Mouse (Mus musculus) hindbrain, embryonic 11.5 days (tissue): ENCODE results near the gene Mef2d. TPM values are rescaled to one million over a fixed set of nuclear protein-coding genes. Genes with fewer than 3 reads are reported as not detected.
A peak's percentile ranks its signal among the peaks of the same experiment; 100 is the strongest.

ENCODE experiments used
- ATAC-seq: fragments of 200-750 bp; cut with Nextera tagmentation; 2 replicates; pipeline ENCODE4 v1.8.0; 2017; ENCODE audit warnings: mild to moderate bottlenecking, moderate TSS enrichment, moderate library complexity; ENCODE audit not compliant: low FRiP score
- DNase-seq: peaks from one replicate; pipeline ENCODE4 v3.0.0-alpha.2; 2015; ENCODE audit warnings: low spot score
- H3K27ac ChIP-seq: fragments of 300-500 bp; sonication (generic); 2 replicates; pipeline ENCODE4 v1.5.1; 2014; ENCODE audit warnings: mild to moderate bottlenecking, low read depth, low read length
- H3K27me3 ChIP-seq: fragments of 300-500 bp; sonication (generic); 2 replicates; pipeline ENCODE4 v1.6.1; 2014; ENCODE audit warnings: mild to moderate bottlenecking, low read length, moderate library complexity, mixed read lengths; ENCODE audit not compliant: control insufficient read depth, insufficient read depth
- H3K36me3 ChIP-seq: fragments of 300-500 bp; sonication (generic); 2 replicates; pipeline ENCODE4 v1.6.1; 2014; ENCODE audit warnings: mild to moderate bottlenecking, low read length, moderate library complexity, mixed read lengths; ENCODE audit not compliant: control insufficient read depth, insufficient read depth
- H3K4me1 ChIP-seq: fragments of 300-500 bp; sonication (generic); replicated peaks from 2 replicates; pipeline ENCODE4 v1.6.1; 2014; ENCODE audit warnings: low read length, mixed read lengths; ENCODE audit not compliant: control insufficient read depth, insufficient read depth
- H3K4me2 ChIP-seq: fragments of 300-500 bp; sonication (generic); replicated peaks from 2 replicates; pipeline ENCODE4 v1.6.1; 2014; ENCODE audit warnings: mild to moderate bottlenecking, low read depth, low read length
- H3K4me3 ChIP-seq: fragments of 300-500 bp; sonication (generic); 2 replicates; pipeline ENCODE4 v1.5.1; 2014; ENCODE audit warnings: low read depth, low read length
- H3K9ac ChIP-seq: fragments of 300-500 bp; sonication (generic); 2 replicates; pipeline ENCODE4 v1.6.1; 2014; ENCODE audit warnings: low read depth, low read length
- H3K9me3 ChIP-seq: fragments of 300-500 bp; sonication (generic); 2 replicates; pipeline ENCODE4 v1.6.1; 2016; ENCODE audit warnings: low read length; ENCODE audit not compliant: control insufficient read depth
- WGBS: fragments of 180-500 bp; shearing (Covaris S2); extraction: QIAGEN DNeasy Blood & Tissue Kit; methylation state at CpG from one replicate; pipeline ENCODE4 v1.1.7; 2014; 5-methylcytosine and 5-hydroxymethylcytosine counted together
- polyA plus RNA-seq: library from polyadenylated mRNA; unstranded; fragments of >200 nt; fragmentation: Nextera tagmentation; extraction: Ambion mirVana; gene quantifications from 2 replicates; pipeline ENCODE4 v1.2.1, GENCODE M21; 2014

Gene Mef2d
- polyA plus RNA-seq, 1 experiment from 2014 or later = 12.0 TPM

DNA sequence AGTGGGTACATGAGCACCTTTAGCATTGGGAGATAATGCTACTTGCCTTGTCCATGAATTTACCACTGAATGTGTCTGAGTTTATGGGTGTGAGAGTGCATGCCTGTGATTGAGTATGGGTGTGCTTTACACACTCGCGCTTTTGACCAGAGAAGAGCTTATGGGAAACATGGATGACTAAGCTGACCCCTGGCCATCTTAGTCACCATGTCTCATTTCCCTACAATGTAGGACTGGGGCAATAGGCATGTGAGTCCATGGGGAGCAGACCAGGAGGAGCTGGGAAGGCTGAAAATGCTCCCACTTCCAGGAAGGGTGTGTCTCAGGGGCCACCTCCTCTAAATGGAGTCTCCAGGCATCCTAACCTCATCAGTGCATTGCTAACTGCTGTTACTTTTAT lies 67.9 kb downstream of the Mef2d start:
- Histone ChIP-seq H3K4me3 (peak overlapping the region; percentile 55), H3K27ac (peak overlapping the region; percentile 42; the same call in 1 of the 2 replicates), H3K27me3 (peaks cover 76% of the 10 kb centered on the region), H3K4me2 (peak overlapping the region; percentile 65), H3K9me3 (no peaks in the 10 kb centered on the region), H3K9ac (peak overlapping the region; percentile 83), H3K36me3 (no peaks in the 10 kb centered on the region), H3K4me1 (no peaks in the 10 kb centered on the region; the same call in 1 of the 2 replicates)
- 14% methylated on average over 2 of the region's 2 CpGs for WGBS
- no peak for ATAC-seq
- no peak for DNase-seq

DNA sequence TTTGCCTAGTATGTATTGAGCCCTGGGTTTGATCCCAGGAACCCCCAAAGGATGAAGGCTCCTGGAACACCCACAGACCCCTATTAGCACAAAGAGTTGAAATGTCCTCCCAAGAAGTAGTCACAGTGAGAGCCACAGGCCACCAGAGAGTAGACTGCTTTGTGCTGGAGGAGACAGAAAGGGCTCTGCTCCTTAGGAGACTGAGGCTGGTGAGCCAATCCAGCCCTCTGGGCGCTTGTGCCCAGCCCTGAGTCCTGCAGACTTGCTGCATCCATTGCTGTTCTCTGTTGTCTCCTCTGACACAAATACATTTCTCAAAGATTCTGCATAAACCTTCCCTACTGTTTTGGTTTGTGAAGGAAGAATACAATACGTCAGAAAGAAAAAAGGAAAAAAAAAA lies 68.7 kb downstream of the Mef2d start:
- peak overlapping the region; percentile 83 for H3K9ac ChIP-seq
- DNase-seq (no peak), ATAC-seq (no peak)
- peak overlapping the region; percentile 65 for H3K4me2 ChIP-seq
- no peaks in the 10 kb centered on the region; the same call in none of the 2 replicates for H3K4me1 ChIP-seq
- H3K27ac ChIP-seq = no peak overlapping the region
- no peaks in the 10 kb centered on the region for H3K9me3 ChIP-seq
- H3K27me3 ChIP-seq = peaks cover 75% of the 10 kb centered on the region
- no peaks in the 10 kb centered on the region for H3K36me3 ChIP-seq
- WGBS = 11% methylated on average over 2 of the region's 2 CpGs
- H3K4me3 ChIP-seq = peak overlapping the region; percentile 55

DNA sequence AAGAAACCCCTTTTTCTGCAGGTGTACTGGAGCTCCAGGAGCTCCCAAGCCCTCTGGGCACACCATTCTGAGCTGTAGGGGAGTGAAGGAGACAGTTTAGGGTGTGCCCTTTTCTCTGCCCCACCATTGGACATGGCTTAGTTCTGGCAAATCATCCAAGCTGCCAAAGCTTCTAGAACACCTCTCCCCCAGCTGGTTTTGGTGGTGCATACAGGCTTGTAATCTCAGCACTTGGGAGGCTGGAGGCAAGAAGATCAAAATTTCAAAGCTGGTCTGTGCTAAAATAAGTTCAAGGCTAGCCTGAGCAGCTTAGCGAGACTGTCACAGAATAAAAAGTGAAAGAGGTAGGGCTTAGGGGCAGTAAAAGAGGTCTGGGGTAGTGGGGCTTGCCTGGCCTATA lies 70.2 kb downstream of the Mef2d start:
- 10% methylated on average over 1 of the region's 1 CpGs for WGBS
- Histone ChIP-seq H3K4me3 (peak overlapping the region; percentile 55), H3K9me3 (no peaks in the 10 kb centered on the region), H3K4me2 (peak overlapping the region; percentile 65), H3K27me3 (peaks cover 70% of the 10 kb centered on the region), H3K27ac (peak overlapping the region; percentile 61), H3K4me1 (no peaks in the 10 kb centered on the region; the same call in none of the 2 replicates), H3K9ac (peak overlapping the region; percentile 83), H3K36me3 (no peaks in the 10 kb centered on the region)
- ATAC-seq (no peak), DNase-seq (no peak)

DNA sequence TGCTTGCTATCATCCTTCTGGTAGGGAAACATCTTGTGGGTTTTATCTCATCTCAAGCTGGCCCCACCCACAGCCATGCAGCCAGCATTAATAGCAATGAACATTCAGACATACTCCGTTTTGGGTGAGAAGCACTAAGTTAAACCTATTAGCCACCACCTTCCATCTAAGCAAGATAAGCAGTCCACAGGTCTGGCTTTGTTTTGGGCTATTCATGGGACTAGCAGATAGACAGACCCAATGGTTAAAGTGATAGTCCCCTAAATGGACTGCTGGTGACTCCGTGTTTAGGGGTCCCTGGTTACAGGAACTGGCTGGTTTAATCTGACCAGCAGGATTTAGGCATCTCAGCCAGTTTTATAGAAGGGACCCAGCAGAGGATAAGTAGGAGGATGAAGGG lies 70.8 kb downstream of the Mef2d start:
- Histone ChIP-seq H3K27me3 (peaks cover 69% of the 10 kb centered on the region), H3K9me3 (no peaks in the 10 kb centered on the region), H3K36me3 (no peaks in the 10 kb centered on the region), H3K4me1 (no peaks in the 10 kb centered on the region; the same call in none of the 2 replicates), H3K9ac (peak overlapping the region; percentile 40; the same call in 1 of the 2 replicates), H3K27ac (peak overlapping the region; percentile 61), H3K4me2 (peak overlapping the region; percentile 53), H3K4me3 (peak overlapping the region; percentile 52)
- ATAC-seq (no peak), DNase-seq (peak; percentile 47)
- 3% methylated on average over 2 of the region's 2 CpGs for WGBS

DNA sequence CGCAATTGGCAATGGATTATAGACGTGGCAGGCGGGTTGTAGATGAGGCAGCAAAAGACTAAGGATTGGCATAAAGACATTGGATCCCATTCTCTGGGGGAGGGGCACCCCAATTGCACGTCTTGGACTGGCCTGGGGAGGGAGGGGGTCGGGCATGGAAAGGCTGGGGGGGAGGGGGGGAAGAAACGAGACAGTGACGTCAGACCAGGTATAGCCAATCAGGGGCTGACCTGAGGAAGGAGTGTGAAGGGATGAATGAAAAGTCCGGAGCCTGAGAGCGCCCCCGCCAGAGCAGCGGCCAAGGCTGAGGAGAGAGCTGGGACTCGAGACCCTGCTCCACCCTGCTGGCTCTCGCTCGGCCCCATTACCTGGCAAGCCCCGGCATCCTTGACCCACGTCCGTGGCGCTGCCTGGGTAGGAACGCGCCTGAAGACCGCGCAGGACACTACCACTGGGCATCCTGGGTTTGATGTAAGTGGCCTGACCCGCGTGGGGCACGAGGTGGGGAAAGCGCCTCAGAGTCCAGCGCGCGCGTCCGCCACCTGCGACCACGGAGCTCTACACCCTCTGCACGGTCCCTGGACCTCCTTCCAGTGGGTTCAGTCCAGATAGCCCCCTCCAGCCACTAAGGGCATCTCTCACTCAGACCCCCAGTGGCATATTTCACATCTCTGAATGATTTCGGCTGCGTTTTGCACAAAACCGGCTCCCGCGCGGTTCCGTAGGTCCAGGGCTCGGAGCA lies 72.2 kb downstream of the Mef2d start:
- under 1% methylated on average over 36 of the region's 42 CpGs for WGBS
- no peaks in the 10 kb centered on the region; the same call in none of the 2 replicates for H3K4me1 ChIP-seq
- peak; percentile 76 for DNase-seq

DNA sequence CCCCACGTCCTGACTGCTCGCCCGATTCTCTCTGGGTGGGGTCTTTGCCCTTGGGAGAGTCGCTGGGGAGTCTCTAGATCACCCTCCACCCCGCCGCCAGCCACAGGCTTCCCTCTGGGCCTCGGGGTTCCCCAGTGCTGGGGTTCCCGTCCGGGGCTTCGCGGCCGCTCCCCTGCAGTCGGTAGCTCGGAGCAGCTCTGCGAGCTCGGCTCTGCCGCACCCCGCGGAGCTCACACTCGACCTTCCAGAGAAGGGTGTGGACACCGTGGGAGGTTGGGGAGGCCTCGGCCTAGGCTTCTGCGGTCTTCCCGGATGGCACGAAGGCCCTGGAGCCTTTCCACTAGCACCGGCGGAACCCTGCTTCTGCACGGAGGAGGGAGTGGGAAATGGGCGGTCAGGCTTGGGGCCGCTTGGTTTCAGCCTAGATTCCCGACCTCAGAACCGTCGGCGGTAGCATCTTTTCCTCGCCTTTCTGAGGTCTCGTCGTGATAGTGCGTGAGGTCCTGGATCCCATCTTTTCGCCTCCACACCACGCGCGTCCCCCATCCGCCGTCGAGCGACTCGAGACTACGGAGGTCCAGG lies 72.9 kb downstream of the Mef2d start:
- peak overlapping the region; percentile 53 for H3K4me2 ChIP-seq
- peak; percentile 12 for ATAC-seq
- no peaks in the 10 kb centered on the region for H3K36me3 ChIP-seq
- peaks cover 1% of the 10 kb centered on the region for H3K4me1 ChIP-seq
- H3K27me3 ChIP-seq = peaks cover 70% of the 10 kb centered on the region
- DNase-seq = no peak
- peak overlapping the region; percentile 52 for H3K4me3 ChIP-seq
- H3K9ac ChIP-seq = peak overlapping the region; percentile 86
- H3K27ac ChIP-seq = peak overlapping the region; percentile 68
- WGBS = under 1% methylated on average over 48 of the region's 48 CpGs
- H3K9me3 ChIP-seq = no peaks in the 10 kb centered on the region

More for the DNA sequence above, 72.2 kb downstream of the Mef2d start:
- peak overlapping the region; percentile 52 for H3K4me3 ChIP-seq
- H3K27me3 ChIP-seq = peaks cover 71% of the 10 kb centered on the region
- peak overlapping the region; percentile 68 for H3K27ac ChIP-seq
- no peaks in the 10 kb centered on the region for H3K36me3 ChIP-seq
- peak; percentile 85 for ATAC-seq
- H3K4me2 ChIP-seq = peak overlapping the region; percentile 53
- H3K9ac ChIP-seq = peak overlapping the region; percentile 86
- no peaks in the 10 kb centered on the region for H3K9me3 ChIP-seq

DNA sequence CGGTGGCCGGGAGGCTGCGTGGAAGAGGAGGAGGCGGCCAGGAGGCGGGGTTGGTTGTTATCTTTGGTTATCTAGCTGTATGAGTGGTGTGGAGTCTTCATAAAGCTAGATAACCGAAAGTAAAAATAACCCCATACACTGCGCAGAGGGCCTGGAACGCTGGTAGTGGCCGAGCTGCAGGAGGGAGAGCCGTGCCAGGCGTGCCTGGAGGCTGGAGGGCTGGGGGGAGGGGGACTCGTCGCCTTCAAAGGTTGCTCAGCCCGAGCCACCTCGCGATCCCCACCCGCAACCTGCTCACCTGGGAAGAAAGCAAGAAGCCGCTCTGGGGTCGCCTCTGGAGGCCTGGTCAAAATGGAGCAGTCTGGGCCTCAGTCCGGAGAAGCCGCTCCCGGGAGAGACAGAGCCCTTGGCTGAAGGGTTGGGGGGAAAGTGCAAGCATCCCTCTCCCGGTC lies 73.4 kb downstream of the Mef2d start:
- Histone ChIP-seq H3K9me3 (no peaks in the 10 kb centered on the region), H3K36me3 (no peaks in the 10 kb centered on the region), H3K4me3 (peak overlapping the region; percentile 52), H3K27ac (peak overlapping the region; percentile 68), H3K9ac (peak overlapping the region; percentile 86), H3K4me2 (peak overlapping the region; percentile 53), H3K4me1 (peaks cover 7% of the 10 kb centered on the region), H3K27me3 (peaks cover 69% of the 10 kb centered on the region)
- DNase-seq = peak; percentile 60
- WGBS = under 1% methylated on average over 23 of the region's 23 CpGs
- no peak for ATAC-seq

DNA sequence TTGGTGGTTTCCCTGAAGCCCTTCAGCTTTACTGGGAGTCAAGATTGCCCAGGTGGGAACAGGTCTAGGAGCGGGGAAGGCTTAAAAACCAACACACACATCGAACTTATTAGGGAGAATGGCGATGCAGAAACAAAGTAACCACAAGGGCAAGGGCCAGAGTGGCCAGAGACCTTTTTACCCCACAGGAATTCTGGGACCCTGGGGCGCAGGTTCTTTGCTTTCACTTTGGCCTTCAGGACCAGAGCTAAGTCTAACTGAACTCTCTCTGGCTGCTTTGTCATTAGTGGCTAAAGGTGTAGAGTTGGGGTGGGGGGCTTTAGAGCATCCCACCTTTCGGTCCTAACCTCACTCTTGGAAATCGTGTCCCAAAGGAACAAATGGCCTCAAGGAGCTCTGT lies 73.9 kb downstream of the Mef2d start:
- Histone ChIP-seq H3K27ac (peak overlapping the region; percentile 68; the same call in 1 of the 2 replicates), H3K4me3 (peak overlapping the region; percentile 52), H3K4me1 (peaks cover 10% of the 10 kb centered on the region), H3K36me3 (no peaks in the 10 kb centered on the region), H3K4me2 (peak overlapping the region; percentile 53), H3K9ac (peak overlapping the region; percentile 86), H3K9me3 (no peaks in the 10 kb centered on the region), H3K27me3 (peaks cover 66% of the 10 kb centered on the region)
- DNase-seq (peak; percentile 48), ATAC-seq (no peak)
- WGBS = 2% methylated on average over 6 of the region's 6 CpGs
